Mouse (Mus musculus) neural tube, embryonic 11.5 days (tissue): ENCODE results near the gene Gm8882. TPM values are rescaled to one million over a fixed set of nuclear protein-coding genes. Genes with fewer than 3 reads are reported as not detected.
"Not testable (repeated sequence)": the region's sequence is repeated elsewhere in the genome, so short reads cannot be mapped to it uniquely, and the experiment has no call there.

Experiments used
- ATAC-seq: fragments of 200-750 bp; cut with Nextera tagmentation; 2 replicates; pipeline ENCODE4 v1.8.0; 2017; ENCODE audit warnings: moderate number of reproducible peaks, mild to moderate bottlenecking, moderate TSS enrichment, moderate library complexity; ENCODE audit not compliant: insufficient read depth, low FRiP score, low TSS enrichment
- DNase-seq: peaks from one replicate; pipeline ENCODE4 v3.0.0-alpha.2; 2015; ENCODE audit warnings: low spot score
- H3K27ac ChIP-seq: fragments of 300-500 bp; sonication (generic); 2 replicates; pipeline ENCODE4 v1.5.1; 2014; ENCODE audit warnings: low read depth, mild to moderate bottlenecking, low read length
- H3K27me3 ChIP-seq: fragments of 300-500 bp; sonication (generic); 2 replicates; pipeline ENCODE4 v1.6.1; 2014; ENCODE audit warnings: mild to moderate bottlenecking, low read length, mixed read lengths; ENCODE audit not compliant: control insufficient read depth, insufficient read depth
- H3K36me3 ChIP-seq: fragments of 300-500 bp; sonication (generic); 2 replicates; pipeline ENCODE4 v1.6.1; 2014; ENCODE audit warnings: mild to moderate bottlenecking, low read length, moderate library complexity, mixed read lengths; ENCODE audit not compliant: control insufficient read depth, insufficient read depth
- H3K4me1 ChIP-seq: fragments of 300-500 bp; sonication (generic); 2 replicates; pipeline ENCODE4 v1.6.1; 2014; ENCODE audit warnings: low read length, mixed read lengths; ENCODE audit not compliant: control insufficient read depth, insufficient read depth
- H3K4me2 ChIP-seq: fragments of 300-500 bp; sonication (generic); 2 replicates; pipeline ENCODE4 v1.6.1; 2014; ENCODE audit warnings: low read depth, mild to moderate bottlenecking, moderate library complexity
- H3K4me3 ChIP-seq: fragments of 300-500 bp; sonication (generic); 2 replicates; pipeline ENCODE4 v1.5.1; 2014; ENCODE audit warnings: low read depth, low read length
- H3K9ac ChIP-seq: fragments of 300-500 bp; sonication (generic); 2 replicates; pipeline ENCODE4 v1.6.1; 2014; ENCODE audit warnings: mild to moderate bottlenecking, low read length
- H3K9me3 ChIP-seq: fragments of 300-500 bp; sonication (generic); 2 replicates; pipeline ENCODE4 v1.6.1; 2016; ENCODE audit warnings: low read length; ENCODE audit not compliant: control insufficient read depth
- WGBS: fragments of 180-500 bp; shearing (Covaris S2); extraction: QIAGEN DNeasy Blood & Tissue Kit; methylation state at CpG from one replicate; pipeline ENCODE4 v1.1.7; 2014; 5-methylcytosine and 5-hydroxymethylcytosine counted together
- polyA plus RNA-seq: library from polyadenylated mRNA; unstranded; fragments of >200 nt; fragmentation: Nextera tagmentation; extraction: Ambion mirVana; gene quantifications from 2 replicates; pipeline ENCODE4 v1.2.1, GENCODE M21; 2014

Gene Gm8882
- not detected in 2 replicates for polyA plus RNA-seq

DNA sequence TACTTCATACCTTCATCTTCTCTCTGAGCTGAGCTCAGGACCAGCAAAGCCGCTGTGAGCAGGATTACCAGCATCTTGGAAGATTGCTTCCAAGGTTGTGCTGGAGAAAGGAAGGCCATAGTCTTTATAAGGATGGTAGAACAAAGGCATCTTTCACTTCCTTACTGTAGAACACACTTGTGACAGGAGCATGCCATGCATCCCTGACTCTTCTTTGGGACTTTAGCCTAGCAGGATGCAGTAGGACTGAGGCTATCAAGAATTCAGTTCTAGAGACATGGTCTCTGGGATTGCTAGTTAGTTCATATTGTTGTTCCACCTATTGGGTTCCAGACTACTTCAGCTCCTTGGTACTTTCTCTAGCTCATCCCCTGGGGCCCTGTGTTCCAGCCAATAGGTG lies at the start of gene Gm8882:
Gene Gm8882 (minus strand): TSS at position 101 of the 400 bp plus-strand sequence.
- H3K4me3 ChIP-seq, H3K9me3 ChIP-seq, H3K4me1 ChIP-seq, DNase-seq, H3K36me3 ChIP-seq, H3K27ac ChIP-seq, H3K9ac ChIP-seq, H3K4me2 ChIP-seq, H3K27me3 ChIP-seq, ATAC-seq: not testable (repeated sequence)
- WGBS, result 88% methylated on average over 1 of the region's 1 CpGs

DNA sequence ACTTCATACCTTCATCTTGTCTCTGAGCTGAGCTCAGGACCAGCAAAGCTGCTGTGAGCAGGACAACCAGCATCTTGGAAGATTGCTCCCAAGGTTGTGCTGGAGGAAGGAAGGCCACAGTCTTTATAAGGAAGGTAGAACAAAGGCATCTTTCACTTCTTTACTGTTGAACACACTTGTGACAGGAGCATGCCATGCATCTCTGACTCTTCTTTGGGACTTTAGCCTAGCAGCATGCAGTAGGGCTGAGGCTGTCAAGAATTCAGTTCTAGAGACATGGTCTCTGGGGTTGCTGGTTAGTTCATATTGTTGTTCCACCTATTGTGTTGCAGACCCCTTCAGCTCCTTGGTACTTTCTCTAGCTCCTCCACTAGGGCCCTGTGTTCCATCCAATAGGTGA lies 49.3 kb downstream of the Gm8882 start, which contains the start of gene Prpmp5:
Gene Prpmp5 (minus strand): TSS at position 101 of the 400 bp plus-strand sequence.
- H3K4me2 ChIP-seq, H3K9ac ChIP-seq, H3K27me3 ChIP-seq, H3K4me1 ChIP-seq, H3K27ac ChIP-seq, H3K4me3 ChIP-seq, ATAC-seq, H3K9me3 ChIP-seq, H3K36me3 ChIP-seq, DNase-seq: not testable (repeated sequence)

Other genes starting within 250 kb of the Gm8882 start
- gene Prb1, start 153.6 kb downstream of the Gm8882 start, polyA plus RNA-seq, result not detected in 2 replicates
- not detected in 2 replicates for gene Prpmp5, start 49.4 kb downstream of the Gm8882 start, polyA plus RNA-seq
- not detected in 2 replicates for gene Prh1, start 205.7 kb upstream of the Gm8882 start, polyA plus RNA-seq
- gene Prp2, start 231.8 kb upstream of the Gm8882 start, polyA plus RNA-seq, result not detected in 2 replicates